Mouse (Mus musculus): ENCODE results near the gene Shoc2.
"Not testable (repeated sequence)": the region's sequence is repeated elsewhere in the genome, so short reads cannot be mapped to it uniquely, and the experiment has no call there.

Gene Shoc2

DNA sequence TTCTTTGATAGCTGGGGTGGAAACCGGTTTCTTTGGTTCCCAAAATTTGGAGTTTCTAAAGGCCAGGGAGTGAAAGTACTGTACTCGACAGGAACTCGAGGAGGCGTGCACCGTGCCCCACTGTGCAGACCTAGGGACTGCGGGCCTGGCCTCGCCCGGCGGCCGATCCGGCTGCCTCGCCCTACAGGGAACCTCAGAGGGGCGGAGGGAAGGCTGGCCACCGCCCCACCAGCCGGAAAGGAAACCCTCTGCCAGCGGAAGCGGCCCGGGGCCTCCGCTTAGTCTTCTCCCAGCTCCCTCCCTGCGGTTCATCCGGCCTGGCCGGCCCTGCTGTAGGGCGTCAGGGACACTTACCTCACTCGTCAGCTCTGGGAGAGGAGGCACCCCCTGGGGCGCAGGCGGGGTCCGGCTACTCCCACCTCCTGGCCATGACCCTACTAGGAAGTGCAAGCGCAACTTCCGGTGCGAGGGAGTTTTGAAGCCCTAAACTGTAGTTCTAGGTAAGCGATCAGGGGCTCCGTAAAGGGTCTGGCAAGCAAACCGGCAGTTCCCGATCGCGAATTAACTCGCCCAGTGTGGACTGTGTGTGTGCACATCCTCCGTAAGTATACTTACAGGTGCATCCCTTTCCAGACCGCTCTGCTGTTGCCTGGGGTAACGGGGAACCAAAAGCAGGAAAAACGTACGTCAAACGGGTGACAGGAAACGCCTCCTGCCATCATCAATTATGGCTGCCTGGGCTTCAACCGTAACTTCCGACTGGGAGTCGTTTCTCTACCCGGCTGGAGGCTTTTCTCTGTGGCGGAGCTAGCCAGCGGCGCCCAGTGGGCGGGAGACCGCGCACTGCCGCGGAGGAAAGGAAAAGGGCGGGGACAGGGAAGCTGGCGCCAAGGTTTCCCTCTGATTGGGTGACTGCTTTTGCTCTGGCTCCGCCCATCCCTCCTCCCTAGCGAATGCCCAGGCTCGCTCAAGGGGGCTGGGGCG, at the start of gene Shoc2, which contains the start of gene Bbip1:
Gene Shoc2, plus strand, starts transcription at position 505 of the 984 bp plus-strand sequence.
Gene Bbip1, minus strand, starts transcription at position 826 of the 984 bp plus-strand sequence.
- DNase-seq (ENCODE audit: low spot score): peak; percentile 99

GRCm38 (mm10) chr19:53894538-53895121, 49.5 kb upstream of the Shoc2 start:
- no peak for DNase-seq (ENCODE audit: low spot score)

DNA sequence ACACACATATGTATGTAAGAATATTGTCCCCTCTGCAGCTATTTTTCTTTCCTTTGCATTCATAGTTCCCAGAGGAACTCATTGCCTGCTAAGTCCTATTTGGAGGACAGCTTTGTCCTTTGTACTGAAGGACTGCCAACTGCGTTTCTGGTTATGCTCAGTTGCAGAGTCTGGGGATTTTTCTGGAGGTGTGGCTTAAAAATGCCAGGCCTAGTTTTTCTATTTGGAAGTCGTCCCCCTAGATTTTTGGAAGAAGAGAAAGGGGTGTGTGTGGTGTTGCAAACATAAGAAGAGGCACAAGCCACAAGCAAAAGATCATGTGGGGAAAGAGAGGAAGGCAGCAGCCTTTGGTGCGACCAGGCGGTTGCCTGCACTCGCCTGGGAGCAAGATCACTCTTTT, 46.1 kb upstream of the Shoc2 start:
- DNase-seq (ENCODE audit: low spot score): no peak

DNA sequence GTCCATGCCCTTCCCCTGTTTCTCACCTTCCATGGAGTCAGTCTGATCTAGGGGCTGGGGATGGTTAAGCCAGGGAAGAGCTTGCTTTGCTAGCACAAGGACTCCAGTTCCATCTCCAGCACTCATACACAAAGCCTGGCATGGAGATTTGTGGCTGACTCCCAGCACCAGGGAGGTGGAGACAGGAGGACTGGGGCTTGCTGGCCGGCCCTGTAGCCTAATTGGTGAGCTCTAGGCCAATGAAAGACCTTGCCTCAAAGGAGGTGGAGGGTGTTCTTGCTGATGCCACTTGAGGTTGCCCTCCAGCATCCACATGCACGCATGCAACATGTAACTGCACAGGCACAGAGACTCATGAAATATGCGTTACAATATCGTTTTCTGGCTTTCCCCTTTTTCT, 45.6 kb upstream of the Shoc2 start:
- DNase-seq (ENCODE audit: low spot score): no peak

DNA sequence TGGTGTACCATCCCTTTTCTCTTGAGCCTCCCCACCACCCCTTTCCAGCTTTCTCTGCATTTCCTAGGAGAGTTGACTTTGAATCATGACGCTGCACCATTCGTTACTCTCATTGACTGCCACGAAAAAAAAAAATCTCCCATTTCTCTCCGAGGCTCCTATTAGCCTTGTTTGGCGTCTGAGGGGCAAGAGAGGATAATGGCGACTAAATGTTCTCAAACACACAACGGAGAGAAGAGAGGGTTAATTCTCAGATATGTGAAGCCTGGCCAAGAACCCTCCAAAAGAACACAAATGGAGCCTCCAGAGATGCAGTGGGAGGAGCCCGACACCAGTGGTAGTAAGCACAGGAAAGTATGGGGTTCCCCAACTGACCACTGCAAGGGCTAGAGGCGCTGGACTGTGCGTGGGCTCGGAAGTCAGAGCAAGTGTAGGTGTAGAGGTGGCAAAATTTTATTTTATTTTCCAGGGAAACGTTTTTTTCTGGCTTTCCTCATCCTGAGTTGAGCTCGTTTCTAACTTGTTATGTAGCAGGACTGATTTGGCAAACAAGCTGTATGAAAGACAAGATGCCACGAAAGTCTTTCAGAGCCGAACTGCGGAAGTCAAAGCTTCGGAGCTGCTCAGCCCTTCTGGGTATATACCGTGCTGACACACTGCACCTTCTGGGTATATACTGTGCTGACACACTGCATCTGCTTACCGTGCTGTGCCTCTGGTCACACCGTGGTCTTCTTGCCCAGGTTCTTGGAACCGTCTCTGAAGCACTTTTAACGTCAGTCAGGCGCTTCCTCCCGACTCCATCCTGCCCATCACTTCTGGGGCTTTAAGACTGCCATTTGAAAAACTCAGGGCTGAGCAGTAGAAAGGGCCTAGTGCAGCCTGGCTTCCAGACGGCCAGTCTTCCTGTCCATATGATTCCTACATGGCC, 44.9 kb upstream of the Shoc2 start:
- no peak for DNase-seq (ENCODE audit: low spot score)

DNA sequence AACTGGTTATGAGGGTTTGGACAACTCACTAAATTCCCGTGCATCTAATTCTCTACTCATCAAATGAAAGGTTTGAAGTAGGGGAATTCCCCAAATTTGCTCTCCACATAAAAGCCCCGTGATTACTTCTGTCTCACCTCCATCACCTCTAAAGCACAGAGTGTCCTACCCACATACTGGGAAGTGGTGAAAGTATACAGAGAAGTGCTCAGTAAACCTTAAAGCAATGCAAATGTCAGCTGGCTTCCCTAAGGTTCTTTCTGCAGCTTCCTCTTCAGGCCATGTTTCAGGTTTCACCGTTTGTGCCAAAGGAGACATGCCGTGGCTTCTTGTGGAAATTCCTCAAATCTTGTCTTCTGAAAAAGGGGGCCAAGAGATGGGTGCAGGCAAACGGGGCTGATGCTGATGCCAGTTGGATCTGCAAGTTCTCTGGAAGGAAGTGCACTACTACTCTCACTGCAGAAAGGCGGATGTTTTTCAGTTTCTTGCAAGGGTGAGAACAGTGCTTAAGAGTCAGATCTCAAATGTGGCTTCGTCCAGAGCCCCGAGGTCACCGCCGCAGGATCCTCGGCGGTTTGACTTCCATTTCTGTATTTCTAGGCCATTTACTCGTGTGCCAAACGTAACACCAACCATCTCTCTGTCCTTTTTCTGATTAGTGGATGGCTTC, 44.0 kb upstream of the Shoc2 start:
- DNase-seq (ENCODE audit: low spot score): no peak

- DNase-seq (ENCODE audit: low spot score): no peak
These were observed 42.0 kb upstream of the Shoc2 start for GRCm38 (mm10) chr19:53901931-53902738.

GRCm38 (mm10) chr19:53902739-53903487, 41.2 kb upstream of the Shoc2 start:
- peak; percentile 97 for DNase-seq (ENCODE audit: low spot score)

DNA sequence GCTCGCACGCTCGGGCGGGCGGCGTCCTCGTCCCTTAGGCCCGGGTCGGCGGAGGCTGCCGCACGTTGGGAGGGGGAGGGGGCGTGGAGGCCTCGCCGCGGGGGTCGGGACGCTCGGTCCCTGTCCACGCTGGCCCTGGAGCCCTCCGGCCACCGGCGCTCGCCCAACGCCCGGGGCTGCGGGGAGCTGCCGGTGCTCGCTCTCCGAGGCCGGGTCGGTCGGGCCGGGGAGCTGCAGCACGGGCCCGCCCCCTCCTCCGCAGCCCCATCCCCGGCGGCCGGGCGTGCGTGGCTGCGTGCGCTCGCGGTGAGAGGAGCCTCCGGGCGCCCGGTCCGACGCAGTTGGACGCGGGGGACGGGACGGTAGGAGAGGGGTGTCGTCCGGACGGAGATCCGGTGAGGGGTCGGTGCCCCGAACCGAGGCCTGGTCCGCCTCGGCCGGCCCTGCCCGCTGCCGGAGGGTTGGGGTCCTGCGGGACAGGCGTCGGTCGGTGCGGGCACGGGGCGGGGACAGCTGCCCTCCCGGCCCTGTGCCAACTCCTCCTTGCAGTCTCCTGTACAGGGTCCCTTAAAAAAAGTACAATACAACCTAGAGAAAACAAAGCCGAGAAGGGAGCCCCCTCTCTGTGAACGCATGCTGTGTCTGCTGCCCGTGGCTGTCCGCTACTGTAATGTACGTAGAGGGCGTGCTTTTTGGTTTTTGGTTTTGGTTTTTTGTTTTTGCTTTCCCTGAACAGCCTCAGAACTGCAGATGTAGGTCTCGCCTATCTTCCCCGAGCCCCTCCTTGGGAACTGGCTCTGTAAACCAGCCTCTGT, 40.4 kb upstream of the Shoc2 start:
- peak; percentile 64 for DNase-seq (ENCODE audit: low spot score)

GRCm38 (mm10) chr19:53904833-53905480, 39.1 kb upstream of the Shoc2 start:
- no peak for DNase-seq (ENCODE audit: low spot score)

DNA sequence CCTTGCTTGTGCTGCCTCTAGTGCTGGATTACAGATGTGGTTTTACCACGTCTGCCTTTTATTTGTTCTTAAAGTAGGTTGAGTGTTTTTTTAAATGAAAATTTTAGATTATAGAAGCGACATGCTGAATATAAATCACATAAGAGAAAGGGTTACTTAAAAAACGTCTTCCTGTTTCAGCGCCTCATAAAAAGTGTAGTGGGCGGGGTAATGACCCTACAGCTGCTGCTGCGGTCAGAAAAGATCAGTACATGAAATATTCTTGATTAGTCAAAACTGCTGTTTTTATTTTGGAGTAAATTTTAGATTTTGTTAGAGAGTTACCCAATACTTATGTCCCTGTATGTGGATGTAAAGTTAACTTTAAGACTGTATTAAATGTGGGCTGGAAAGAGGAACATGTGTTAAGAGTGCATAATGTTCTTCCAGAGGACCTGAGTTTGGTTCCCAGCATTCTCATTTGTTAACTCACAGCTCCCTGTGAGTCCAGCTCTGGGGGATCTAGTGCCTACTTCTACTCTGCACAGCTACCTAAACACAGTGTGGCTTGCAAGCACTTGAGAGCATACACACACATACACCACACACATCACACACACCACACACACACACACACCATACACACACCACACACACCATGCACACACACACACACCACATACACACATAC, 37.9 kb upstream of the Shoc2 start:
- DNase-seq (ENCODE audit: low spot score): no peak

GRCm38 (mm10) chr19:53906703-53907070, 37.4 kb upstream of the Shoc2 start:
- DNase-seq (ENCODE audit: low spot score): not testable (repeated sequence)

DNA sequence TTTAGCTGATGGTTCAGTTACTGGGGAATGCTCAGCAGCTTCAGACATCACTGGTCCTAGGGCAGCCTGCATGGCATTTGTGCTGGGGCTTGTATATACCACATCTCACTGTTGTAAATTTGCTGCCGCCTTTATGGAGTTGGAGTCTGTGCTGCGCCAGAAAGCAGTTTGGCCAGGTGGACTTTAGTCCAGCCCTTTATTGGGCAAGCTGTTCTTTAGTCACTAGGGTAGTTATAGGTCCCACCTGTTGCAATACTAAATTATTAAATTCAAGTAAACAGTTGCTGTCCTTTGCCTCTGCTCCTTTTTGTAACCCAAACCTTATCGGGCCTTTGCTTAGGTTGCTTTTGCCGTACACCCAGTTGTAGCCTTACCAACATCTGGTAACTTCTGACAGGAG, 29.2 kb upstream of the Shoc2 start:
- DNase-seq (ENCODE audit: low spot score): no peak

- no peak for DNase-seq (ENCODE audit: low spot score)
These were observed 24.6 kb upstream of the Shoc2 start for GRCm38 (mm10) chr19:53919541-53919940.

GRCm38 (mm10) chr19:53921996-53922395, 22.1 kb upstream of the Shoc2 start:
- DNase-seq (ENCODE audit: low spot score): not testable (repeated sequence)

DNA sequence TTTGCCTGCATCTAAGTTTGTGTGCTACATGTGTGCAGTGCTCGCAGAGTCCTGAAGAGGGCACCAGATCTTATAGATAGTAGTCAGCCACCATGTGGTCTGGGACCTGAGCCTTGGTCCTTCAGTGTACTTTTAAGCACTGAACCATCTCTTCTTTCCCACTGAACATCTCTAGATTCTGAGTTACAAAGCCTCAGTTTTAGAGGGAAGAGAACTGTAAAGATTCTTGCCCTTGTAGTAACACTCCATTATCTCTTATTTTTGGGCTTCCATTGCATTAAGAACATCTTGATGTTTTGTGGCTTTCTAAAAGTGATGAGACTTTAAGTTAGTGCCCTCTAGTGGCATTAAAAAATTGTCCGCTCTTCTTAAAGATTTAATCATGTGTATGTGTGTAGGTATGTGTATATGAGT, 18.8 kb upstream of the Shoc2 start:
- DNase-seq (ENCODE audit: low spot score): no peak

- DNase-seq (ENCODE audit: low spot score): no peak
These were observed 17.4 kb upstream of the Shoc2 start for GRCm38 (mm10) chr19:53926705-53927104.

DNA sequence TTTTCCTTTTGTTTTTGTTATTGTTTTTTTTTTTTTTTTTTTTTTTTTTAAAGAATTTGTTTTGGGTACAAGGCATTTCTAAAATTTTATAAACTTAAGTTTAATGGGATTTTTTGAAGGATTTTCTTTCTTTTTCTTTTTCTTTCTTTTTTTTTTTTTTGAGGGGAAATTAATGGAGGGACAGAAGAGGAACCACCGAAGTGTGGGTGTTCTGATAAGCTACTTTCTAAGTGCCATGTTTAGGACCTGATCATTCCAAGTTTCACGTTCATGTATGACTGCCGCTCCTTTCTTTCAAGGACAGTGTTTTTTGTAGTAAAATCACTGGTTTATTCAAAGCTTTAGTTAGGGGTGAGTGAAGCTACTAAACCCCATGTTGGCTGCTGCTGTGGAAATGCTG, 14.9 kb upstream of the Shoc2 start:
- no peak for DNase-seq (ENCODE audit: low spot score)
